Mouse (Mus musculus) monocyte, adult 2 months (primary cell): ENCODE results near the gene Zc3h6.
A peak's percentile ranks its signal among the peaks of the same experiment; 100 is the strongest.
"Not testable (repeated sequence)": the region's sequence is repeated elsewhere in the genome, so short reads cannot be mapped to it uniquely, and the experiment has no call there.

ENCODE experiments used
- DNase-seq, 2 experiments: peaks; one replicate each; pipeline ENCODE4 v3.0.0; 2022; ENCODE audit warnings: low spot score in 2 of 2, low read depth in 1 of 2

Gene Zc3h6

GRCm38 (mm10) chr2:128966641-128967580 is at the start of gene Zc3h6:
Zc3h6 (plus strand) TSS chr2:128967402.
- peak; percentile 95 to 98 for DNase-seq

- DNase-seq = no peak
These were observed 42.4 kb upstream of the Zc3h6 start for GRCm38 (mm10) chr2:128924799-128925198.

GRCm38 (mm10) chr2:128928446-128928845 is 38.8 kb upstream of the Zc3h6 start:
- DNase-seq = no peak

- DNase-seq = no peak
These were observed 36.5 kb upstream of the Zc3h6 start for GRCm38 (mm10) chr2:128930704-128931103.

- no peak for DNase-seq
These were observed 30.9 kb upstream of the Zc3h6 start for GRCm38 (mm10) chr2:128936256-128936655.

GRCm38 (mm10) chr2:128943538-128944528 is 23.4 kb upstream of the Zc3h6 start, which contains the start of gene Zc3h8:
Zc3h8 (minus strand) TSS chr2:128944077.
- DNase-seq = peak; percentile 87 to 92

- DNase-seq = no peak
These were observed 19.1 kb upstream of the Zc3h6 start for GRCm38 (mm10) chr2:128947962-128948588.

- no peak for DNase-seq
These were observed 13.0 kb upstream of the Zc3h6 start for GRCm38 (mm10) chr2:128954186-128954585.

- no peak for DNase-seq
These were observed 1.6 kb upstream of the Zc3h6 start for GRCm38 (mm10) chr2:128965505-128966105.

- DNase-seq = no peak
These were observed 966 bp upstream of the Zc3h6 start for GRCm38 (mm10) chr2:128966236-128966635.

- peak; percentile 17 to 64 for DNase-seq
These were observed 649 bp downstream of the Zc3h6 start, which contains the start of gene Gm10762 for GRCm38 (mm10) chr2:128967661-128968441. Gm10762 (minus strand) TSS chr2:128967725.

GRCm38 (mm10) chr2:128968475-128969083 is 1.4 kb downstream of the Zc3h6 start:
- no peak for DNase-seq

GRCm38 (mm10) chr2:128972301-128972700 is 5.1 kb downstream of the Zc3h6 start:
- DNase-seq = no peak

- no peak for DNase-seq
These were observed 8.4 kb downstream of the Zc3h6 start for GRCm38 (mm10) chr2:128975572-128975971.

GRCm38 (mm10) chr2:128984746-128985145 is 17.5 kb downstream of the Zc3h6 start:
- DNase-seq = no peak

- no peak for DNase-seq
These were observed 37.7 kb downstream of the Zc3h6 start for GRCm38 (mm10) chr2:129004872-129005271.

GRCm38 (mm10) chr2:129006194-129006749 is 39.1 kb downstream of the Zc3h6 start:
- DNase-seq = no peak

GRCm38 (mm10) chr2:129008867-129009266 is 41.7 kb downstream of the Zc3h6 start:
- not testable (repeated sequence) for DNase-seq

- DNase-seq = no peak
These were observed 52.9 kb downstream of the Zc3h6 start for GRCm38 (mm10) chr2:129020106-129020505.
